Comparison of ENCODE assay signal across 9 mouse cellular contexts in the genomic region with DNA sequence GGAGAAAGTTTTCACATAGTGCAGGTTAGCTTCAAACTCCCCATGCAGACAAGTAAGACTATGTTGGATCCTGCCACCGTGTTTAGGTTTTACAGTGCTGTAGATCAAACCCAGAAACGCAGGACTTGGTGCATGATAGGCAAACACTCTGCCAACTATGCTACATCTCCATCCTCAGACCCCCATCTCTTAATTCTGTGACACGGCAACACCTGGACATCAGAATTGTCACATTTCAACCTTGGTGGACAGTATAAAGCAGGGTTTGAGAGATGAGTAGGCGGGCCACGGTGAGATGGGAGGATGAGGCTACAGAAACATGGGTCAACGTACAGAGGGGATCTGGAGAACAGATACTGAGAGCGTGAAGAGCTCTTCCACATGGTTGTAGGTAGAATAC.
A peak's percentile ranks its signal among the peaks of the same experiment; 100 is the strongest.
DNase-seq lines count a peak whose midpoint lies in the region; ATAC-seq and TF ChIP-seq lines count a peak whose summit lies in the region.
"Had no signal": no experiment of that assay in that cellular context is flagged by ENCODE, and none has a peak within 500 bp of the region (broad histone marks: within the 10 kb centered on the region; RNA-seq: fewer than 3 reads in every experiment).

No protein-coding gene starts in this region.

- intact Hi-C loops in left cerebral cortex, postnatal 36 days (cut with DNase I) = no loop called here

- H3K36me3 ChIP-seq in lung, embryonic 14.5 days (ENCODE audit: insufficient read depth) = no peaks in the 10 kb centered on the region
- no peaks in the 10 kb centered on the region for H3K36me3 ChIP-seq in forebrain, embryonic 12.5 days (replicated peaks)
- no peaks in the 10 kb centered on the region for H3K36me3 ChIP-seq in intestine, embryonic 16.5 days (ENCODE audit: control insufficient read depth, insufficient read depth, low read length)
- H3K36me3 ChIP-seq in stomach, embryonic 15.5 days = no peaks in the 10 kb centered on the region

- peak overlapping the region; percentile 17; the same call in 1 of the 2 replicates for H3K4me3 ChIP-seq in lung, embryonic 14.5 days (ENCODE audit: low read depth, low read length)
- H3K4me3 ChIP-seq in forebrain, embryonic 12.5 days (replicated peaks) = peak overlapping the region; percentile 23
- no peak overlapping the region for H3K4me3 ChIP-seq in intestine, embryonic 16.5 days (ENCODE audit: low read length)
- H3K4me3 ChIP-seq in stomach, embryonic 15.5 days (replicated peaks) = peak overlapping the region; percentile 19; the same call in 1 of the 2 replicates

- DNase-seq in lung, embryonic 14.5 days = no peak
- no peak for DNase-seq in lung, postnatal 10 days
- DNase-seq in embryo, embryonic 10.5 days (ENCODE audit: low spot score) = no peak
- no peak for DNase-seq in left cerebral cortex, postnatal 36 days (ENCODE audit: low spot score in 2 of 2)
- DNase-seq: kidney, adult 9 months had no signal

- H3K4me2 ChIP-seq in lung, embryonic 14.5 days = peak overlapping the region; percentile 52; the same call in 1 of the 2 replicates
- H3K4me2 ChIP-seq in forebrain, embryonic 12.5 days = peak overlapping the region; percentile 42
- peak overlapping the region; percentile 54 for H3K4me2 ChIP-seq in intestine, embryonic 16.5 days (ENCODE audit: low read depth, low read length)
- H3K4me2 ChIP-seq in stomach, embryonic 15.5 days = peak overlapping the region; percentile 52

- H3K27me3 ChIP-seq in lung, embryonic 14.5 days (ENCODE audit: insufficient read depth, low read length) = no peaks in the 10 kb centered on the region
- 0 out of 2 replicates have a peak, but pooled peaks cover 4% of the 10 kb centered on the region for H3K27me3 ChIP-seq in forebrain, embryonic 12.5 days
- H3K27me3 ChIP-seq in intestine, embryonic 16.5 days (replicated peaks; ENCODE audit: control insufficient read depth, insufficient read depth, low read length) = no peaks in the 10 kb centered on the region
- H3K27me3 ChIP-seq in stomach, embryonic 15.5 days (replicated peaks) = no peaks in the 10 kb centered on the region

- no peak overlapping the region for H3K27ac ChIP-seq in lung, embryonic 14.5 days (ENCODE audit: low read depth)
- peak overlapping the region; percentile 37 for H3K27ac ChIP-seq in forebrain, embryonic 12.5 days
- H3K27ac ChIP-seq in intestine, embryonic 16.5 days (ENCODE audit: low read length) = no peak overlapping the region
- no peak overlapping the region for H3K27ac ChIP-seq in stomach, embryonic 15.5 days
- H3K27ac ChIP-seq: liver, embryonic 14.5 days had no signal

- H3K9me3 ChIP-seq in lung, embryonic 14.5 days (ENCODE audit: low read depth, low read length) = no peaks in the 10 kb centered on the region
- no peaks in the 10 kb centered on the region for H3K9me3 ChIP-seq in forebrain, embryonic 12.5 days
- no peaks in the 10 kb centered on the region for H3K9me3 ChIP-seq in intestine, embryonic 16.5 days (ENCODE audit: control insufficient read depth, low read length)
- no peaks in the 10 kb centered on the region for H3K9me3 ChIP-seq in stomach, embryonic 15.5 days

- 92% methylated on average over 7 of the region's 7 CpGs for WGBS in lung, embryonic 14.5 days
- WGBS in forebrain, embryonic 12.5 days = 86% methylated on average over 7 of the region's 7 CpGs
- WGBS in intestine, embryonic 16.5 days = 95% methylated on average over 7 of the region's 7 CpGs
- WGBS in stomach, embryonic 15.5 days = 90% methylated on average over 7 of the region's 7 CpGs

- peak; percentile 38; the same call in 1 of the 2 replicates for ATAC-seq in lung, embryonic 14.5 days (ENCODE audit: insufficient read depth)
- ATAC-seq in forebrain, embryonic 12.5 days (ENCODE audit: low FRiP score) = no peak
- no peak for ATAC-seq in intestine, embryonic 16.5 days
- no peak for ATAC-seq in stomach, embryonic 15.5 days (ENCODE audit: insufficient read depth, low FRiP score, low read depth)

- no peaks in the 10 kb centered on the region for H3K4me1 ChIP-seq in lung, embryonic 14.5 days (ENCODE audit: insufficient read depth)
- H3K4me1 ChIP-seq in forebrain, embryonic 12.5 days = peaks cover 26% of the 10 kb centered on the region
- H3K4me1 ChIP-seq in intestine, embryonic 16.5 days (ENCODE audit: control insufficient read depth, insufficient read depth, low read length) = no peaks in the 10 kb centered on the region
- H3K4me1 ChIP-seq in stomach, embryonic 15.5 days = no peaks in the 10 kb centered on the region

- no peak overlapping the region for H3K9ac ChIP-seq in lung, embryonic 14.5 days
- no peak overlapping the region for H3K9ac ChIP-seq in forebrain, embryonic 12.5 days
- no peak overlapping the region for H3K9ac ChIP-seq in intestine, embryonic 16.5 days (ENCODE audit: low read depth, low read length)
- no peak overlapping the region for H3K9ac ChIP-seq in stomach, embryonic 15.5 days
- H3K9ac ChIP-seq: liver, embryonic 14.5 days had no signal

- TF ChIP-seq CTCF in lung, embryonic 14.5 days (IDR thresholded peaks at IDR 0.05; ENCODE audit: low read depth) = no peak
